Mouse (Mus musculus) bone marrow macrophage, adult 2 months (primary cell): ENCODE data around the gene Akap2. TPM values are rescaled to one million over a fixed set of nuclear protein-coding genes. Genes with fewer than 3 reads are reported as not detected.

Experiments
- H3K27ac ChIP-seq: 2 replicates; pipeline ENCODE4 v1.5.1; 2012; ENCODE audit warnings: low read depth, low read length; ENCODE audit not compliant: insufficient read depth
- H3K4me1 ChIP-seq: 2 replicates; pipeline ENCODE4 v1.6.1; 2012; ENCODE audit warnings: low read length; ENCODE audit not compliant: control insufficient read depth, insufficient read depth
- H3K4me3 ChIP-seq: 2 replicates; pipeline ENCODE4 v1.5.1; 2012; ENCODE audit warnings: mild to moderate bottlenecking, low read length, moderate library complexity; ENCODE audit not compliant: insufficient read depth
- CTCF ChIP-seq: IDR thresholded peaks from 2 replicates; pipeline ENCODE4 v1.5.1; 2012; ENCODE audit warnings: low read depth, mild to moderate bottlenecking, low read length, moderate library complexity
- POLR2A ChIP-seq: IDR thresholded peaks from 2 replicates; pipeline ENCODE4 v1.6.1; 2012; ENCODE audit warnings: mild to moderate bottlenecking, low read depth, low read length, borderline replicate concordance
- polyA plus RNA-seq: library from polyadenylated mRNA; stranded (reverse); fragments of >200 nt; gene quantifications from 2 replicates; pipeline ENCODE4 v1.2.4, GENCODE M21; 2012; ENCODE audit not compliant: missing spikeins, insufficient read depth, insufficient read length

The Akap2 gene
- polyA plus RNA-seq, result 0.81 and 1.3 TPM in 2 replicates

DNA sequence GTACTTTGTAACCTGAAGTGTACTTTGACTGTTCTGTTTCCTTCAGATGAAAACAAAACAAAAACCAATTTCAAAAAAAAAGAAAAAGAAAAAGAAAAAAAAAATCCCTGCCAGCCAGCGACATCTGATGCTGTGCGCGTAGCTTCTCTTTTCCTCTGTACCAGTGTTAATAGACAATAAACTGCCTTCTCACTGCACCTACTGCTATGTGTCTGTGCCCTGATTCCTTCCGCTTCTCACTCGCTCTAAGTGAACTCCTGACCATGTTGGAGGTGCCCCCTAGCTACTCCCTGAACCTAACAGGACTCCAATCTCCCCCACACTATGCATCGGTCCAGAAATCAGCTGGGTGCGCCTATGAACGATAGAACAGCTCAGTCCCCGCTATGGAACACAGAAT lies at the start of gene Akap2:
TSS of gene Akap2 (plus strand) at position 304 of the 400 bp plus-strand sequence.
- TF ChIP-seq CTCF (no peak), POLR2A (no peak)
- Histone ChIP-seq H3K4me1 (no peaks in the 10 kb centered on the region), H3K4me3 (no peak within 1 kb of the TSS), H3K27ac (no peak within 1 kb of the TSS)

GRCm38 (mm10) chr4:57670813-57671469 lies 46.5 kb upstream of the Akap2 start:
- Histone ChIP-seq H3K4me1 (no peaks in the 10 kb centered on the region), H3K27ac (no peak overlapping the region), H3K4me3 (no peak overlapping the region)
- TF ChIP-seq CTCF, result no peak
- TF ChIP-seq POLR2A, result no peak

DNA sequence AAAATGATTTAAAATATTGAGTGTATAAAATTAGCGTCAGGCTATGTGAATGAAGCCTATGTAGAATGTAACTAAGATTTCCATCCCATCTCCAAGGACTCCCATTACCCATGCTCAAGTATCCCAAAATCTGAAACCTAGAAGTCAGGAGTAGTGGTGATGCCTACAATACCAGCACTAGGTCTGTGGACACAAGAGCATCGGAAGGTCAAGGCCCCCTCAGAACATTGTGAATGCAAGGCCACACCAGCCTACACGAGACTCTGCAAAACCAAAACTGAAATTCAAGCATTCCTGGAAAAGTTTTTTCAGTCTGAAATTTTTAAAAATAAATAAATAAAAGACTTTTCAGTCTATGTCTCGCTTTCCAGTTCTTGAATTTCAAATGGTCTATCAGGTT lies 44.9 kb upstream of the Akap2 start:
- H3K4me1 ChIP-seq, result no peaks in the 10 kb centered on the region
- H3K27ac ChIP-seq, result no peak overlapping the region
- no peak overlapping the region for H3K4me3 ChIP-seq
- TF ChIP-seq POLR2A (no peak), CTCF (no peak)

- H3K4me1 ChIP-seq, result no peaks in the 10 kb centered on the region
- no peak overlapping the region for H3K4me3 ChIP-seq
- H3K27ac ChIP-seq, result no peak overlapping the region
- TF ChIP-seq CTCF, result peak; percentile 66
- TF ChIP-seq POLR2A, result no peak
Observed at GRCm38 (mm10) chr4:57672996-57673906, 44.2 kb upstream of the Akap2 start.

- no peak for TF ChIP-seq CTCF
- no peak for TF ChIP-seq POLR2A
- H3K27ac ChIP-seq, result no peak overlapping the region
- no peak overlapping the region for H3K4me3 ChIP-seq
- no peaks in the 10 kb centered on the region for H3K4me1 ChIP-seq
Observed at GRCm38 (mm10) chr4:57674351-57674750, 43.1 kb upstream of the Akap2 start.

- Histone ChIP-seq H3K4me1 (no peaks in the 10 kb centered on the region), H3K4me3 (no peak overlapping the region), H3K27ac (no peak overlapping the region)
- TF ChIP-seq CTCF (no peak), POLR2A (no peak)
Observed at GRCm38 (mm10) chr4:57675387-57675786, 42.1 kb upstream of the Akap2 start.

DNA sequence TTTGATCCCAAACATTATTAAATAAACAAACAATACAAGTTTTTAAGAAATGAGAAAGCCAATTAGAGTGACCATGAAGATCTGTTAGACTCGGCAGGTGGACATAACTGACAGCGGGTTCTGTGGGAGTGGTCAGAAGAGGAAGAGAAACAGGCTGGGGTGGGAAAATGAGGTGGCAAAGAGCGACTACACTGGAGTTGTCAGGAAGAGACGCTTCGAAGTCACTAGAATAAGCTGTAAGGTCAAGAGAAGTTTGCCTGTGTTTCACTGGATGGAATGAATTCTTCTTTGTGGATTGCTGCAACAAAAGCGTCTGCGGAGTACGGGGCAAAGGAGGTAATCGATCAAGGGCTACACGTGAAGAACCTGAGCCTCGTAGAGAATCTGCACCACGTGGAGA lies 39.5 kb upstream of the Akap2 start:
- no peak for TF ChIP-seq POLR2A
- TF ChIP-seq CTCF, result no peak
- Histone ChIP-seq H3K27ac (no peak overlapping the region), H3K4me1 (no peaks in the 10 kb centered on the region), H3K4me3 (no peak overlapping the region)

- no peak overlapping the region for H3K4me3 ChIP-seq
- H3K27ac ChIP-seq, result no peak overlapping the region
- no peaks in the 10 kb centered on the region for H3K4me1 ChIP-seq
- no peak for TF ChIP-seq CTCF
- no peak for TF ChIP-seq POLR2A
Observed at GRCm38 (mm10) chr4:57678991-57679457, 38.4 kb upstream of the Akap2 start.

- no peaks in the 10 kb centered on the region for H3K4me1 ChIP-seq
- TF ChIP-seq CTCF (no peak), POLR2A (no peak)
- no peak overlapping the region for H3K4me3 ChIP-seq
- H3K27ac ChIP-seq, result no peak overlapping the region
Observed at GRCm38 (mm10) chr4:57680186-57680585, 37.3 kb upstream of the Akap2 start.

GRCm38 (mm10) chr4:57681511-57681910 lies 35.9 kb upstream of the Akap2 start:
- H3K27ac ChIP-seq, result no peak overlapping the region

DNA sequence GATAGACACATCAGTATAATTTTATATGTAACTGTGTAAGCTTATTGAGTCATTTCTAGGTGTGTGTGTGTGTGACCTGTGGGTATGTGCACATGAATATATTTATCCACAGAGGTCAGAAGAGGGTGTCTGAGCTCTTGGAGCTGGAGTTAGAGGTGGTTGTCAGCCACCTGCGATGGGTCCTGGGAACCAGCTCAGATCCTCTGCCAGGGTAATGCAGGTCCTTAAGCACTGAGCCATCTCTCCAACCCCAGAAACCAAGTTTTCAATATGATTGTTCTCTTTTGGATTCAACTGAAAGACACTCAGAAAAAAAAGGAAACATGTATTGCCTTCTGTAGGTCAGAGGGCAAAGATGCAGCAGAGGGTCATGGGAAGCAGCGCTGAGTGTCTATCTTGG lies 35.1 kb upstream of the Akap2 start:
- H3K4me3 ChIP-seq, result no peak overlapping the region
- H3K4me1 ChIP-seq, result no peaks in the 10 kb centered on the region
- no peak for TF ChIP-seq POLR2A
- TF ChIP-seq CTCF, result no peak
- no peak overlapping the region for H3K27ac ChIP-seq

More at GRCm38 (mm10) chr4:57681511-57681910, 35.9 kb upstream of the Akap2 start:
- H3K4me1 ChIP-seq, result no peaks in the 10 kb centered on the region
- H3K4me3 ChIP-seq, result no peak overlapping the region
- TF ChIP-seq POLR2A (no peak), CTCF (no peak)
